Mouse (Mus musculus) inflammation-experienced regulatory T-cells, adult 6 months (primary cell): Measurements from ENCODE around the gene Commd7. TPM values are rescaled to one million over a fixed set of nuclear protein-coding genes. Genes with fewer than 3 reads are reported as not detected.

Source experiments
- ATAC-seq: one replicate; pipeline ENCODE4 v1.8.0; 2017
- polyA plus RNA-seq, 3 experiments: library from polyadenylated mRNA; unstranded; fragments of 100-300 nt; shearing (Covaris generic); gene quantifications; one replicate each; pipeline ENCODE4 v1.2.1; 2017

Commd7 gene
- polyA plus RNA-seq, 3 experiments from 2014 or later = 102 to 138 (median 121) TPM

DNA sequence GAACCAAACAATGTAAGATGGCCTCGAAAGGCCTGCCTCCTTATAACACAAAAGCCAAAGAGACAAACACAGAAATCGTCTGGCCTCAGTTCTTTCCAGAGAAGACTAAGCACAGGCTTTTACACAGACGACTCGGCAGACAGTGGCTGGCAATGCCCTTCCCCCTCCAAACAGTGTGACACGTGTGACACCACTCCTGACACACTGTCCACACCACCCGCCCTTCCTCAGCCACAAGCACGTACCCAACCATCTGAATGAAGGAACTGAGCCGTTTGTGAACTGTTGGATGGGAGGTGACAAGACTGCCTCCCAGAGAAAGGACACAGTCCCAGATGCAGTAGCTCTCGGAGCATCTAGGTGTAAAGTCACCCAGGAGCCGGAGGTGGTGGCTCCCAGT is 13.7 kb downstream of the Commd7 start:
- ATAC-seq = no peak

DNA sequence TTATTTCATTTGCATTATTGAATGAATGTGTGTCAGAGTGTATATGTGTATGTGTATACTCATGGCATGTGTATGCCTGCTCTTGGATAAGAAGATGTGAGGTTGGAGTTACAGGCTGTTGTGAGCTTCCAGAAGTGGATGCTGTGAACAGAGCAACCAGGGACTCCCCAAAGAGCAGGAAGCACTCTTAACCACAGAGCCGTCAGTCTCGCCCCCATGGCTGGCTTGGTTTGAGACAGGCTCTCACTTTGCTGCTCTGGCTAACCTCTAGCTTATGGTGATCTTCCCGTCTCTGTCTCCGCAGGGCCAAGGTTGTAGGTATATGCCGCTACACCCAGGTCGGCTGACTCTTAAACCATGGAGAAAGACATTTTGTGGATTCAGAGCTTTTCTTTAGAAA is 14.1 kb downstream of the Commd7 start:
- ATAC-seq = no peak

DNA sequence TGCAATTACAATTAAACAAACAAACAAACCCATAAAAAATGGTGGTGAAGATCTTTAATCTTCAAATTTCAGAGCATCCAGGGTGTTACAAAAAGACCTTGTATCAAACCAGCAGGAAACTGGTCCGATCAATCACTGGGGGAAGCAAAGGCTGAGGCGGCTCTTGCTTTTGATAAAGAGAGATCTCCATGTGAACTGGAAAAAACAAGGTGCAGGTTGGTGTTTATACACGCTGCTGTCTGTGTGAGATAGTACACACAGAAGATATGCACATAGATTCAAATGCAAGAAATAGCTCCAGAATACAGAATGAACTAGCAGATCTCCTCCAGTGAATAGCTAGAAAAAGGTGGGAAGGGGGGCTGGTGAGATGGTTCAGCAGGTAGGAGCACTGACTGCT is 15.7 kb downstream of the Commd7 start:
- ATAC-seq = no peak

DNA sequence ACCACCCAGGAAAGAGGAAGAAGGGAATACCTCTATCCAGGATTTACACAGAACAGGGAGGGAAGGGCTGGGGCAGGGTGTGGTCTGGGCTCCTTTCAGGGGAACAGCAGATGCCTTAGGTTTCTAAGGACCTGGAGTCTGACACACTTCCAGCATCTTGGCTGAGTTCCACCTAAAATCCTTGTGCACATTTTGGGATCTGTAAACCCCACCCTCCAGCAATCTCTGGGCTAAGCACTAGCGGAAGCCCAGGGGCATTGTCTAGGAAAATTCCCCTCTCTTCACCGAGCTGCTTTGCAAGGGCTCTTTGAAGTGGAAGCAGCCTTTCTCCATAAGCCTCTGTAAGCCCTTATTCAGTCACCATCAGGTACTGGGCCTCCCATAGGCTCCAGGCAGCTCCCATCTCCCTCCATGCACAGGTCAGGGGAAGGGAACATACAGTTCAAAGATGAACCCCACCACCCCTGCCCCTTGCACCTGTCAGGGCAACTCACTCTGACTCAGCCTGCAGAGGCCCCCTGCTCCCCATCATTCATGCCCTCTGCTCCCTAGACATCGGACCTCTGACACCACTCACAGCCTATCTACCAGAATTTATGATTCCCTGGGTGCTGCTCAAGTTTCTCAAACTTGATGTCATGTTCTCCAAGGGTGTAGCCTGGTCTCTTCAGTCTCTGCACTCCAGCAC is 19.8 kb downstream of the Commd7 start:
- no peak for ATAC-seq

DNA sequence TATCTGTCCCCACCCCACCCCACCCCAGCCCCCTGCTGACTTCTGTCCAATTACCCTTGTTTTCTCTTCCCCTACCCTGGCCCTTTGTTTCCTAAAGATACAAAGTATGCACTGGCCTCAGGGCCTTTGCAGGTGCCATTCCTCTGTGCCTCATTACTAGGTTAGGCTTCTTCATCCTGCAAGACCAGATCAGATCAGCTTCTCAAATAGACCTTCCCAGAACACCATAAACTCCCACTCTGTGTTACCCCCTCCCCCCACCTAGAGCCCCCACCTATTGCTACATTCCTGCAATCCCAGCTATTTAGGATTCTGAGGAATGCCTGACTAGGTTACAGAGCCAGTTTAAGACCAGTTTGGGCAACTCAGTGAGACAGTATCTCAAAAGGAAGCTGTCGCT is 20.8 kb downstream of the Commd7 start:
- ATAC-seq = no peak

DNA sequence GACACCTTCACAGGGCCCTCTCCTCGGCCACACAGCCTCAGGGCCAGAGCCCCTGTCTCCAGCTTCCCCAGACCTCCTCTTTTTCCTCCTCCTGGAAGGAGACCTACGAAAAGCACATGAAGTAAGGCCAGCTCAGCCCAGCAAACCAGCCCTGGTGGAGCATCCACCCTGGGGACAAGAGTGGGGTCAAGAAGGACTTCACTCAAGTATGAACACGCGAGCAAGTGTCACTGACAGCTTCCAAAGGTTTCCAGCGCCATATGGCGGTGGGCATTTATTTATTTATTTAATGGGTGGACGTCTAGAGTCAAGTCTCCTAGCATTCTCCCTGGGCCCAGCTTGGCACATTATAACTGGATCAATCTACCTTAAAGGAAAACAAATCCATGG is 21.3 kb downstream of the Commd7 start:
- ATAC-seq = no peak

DNA sequence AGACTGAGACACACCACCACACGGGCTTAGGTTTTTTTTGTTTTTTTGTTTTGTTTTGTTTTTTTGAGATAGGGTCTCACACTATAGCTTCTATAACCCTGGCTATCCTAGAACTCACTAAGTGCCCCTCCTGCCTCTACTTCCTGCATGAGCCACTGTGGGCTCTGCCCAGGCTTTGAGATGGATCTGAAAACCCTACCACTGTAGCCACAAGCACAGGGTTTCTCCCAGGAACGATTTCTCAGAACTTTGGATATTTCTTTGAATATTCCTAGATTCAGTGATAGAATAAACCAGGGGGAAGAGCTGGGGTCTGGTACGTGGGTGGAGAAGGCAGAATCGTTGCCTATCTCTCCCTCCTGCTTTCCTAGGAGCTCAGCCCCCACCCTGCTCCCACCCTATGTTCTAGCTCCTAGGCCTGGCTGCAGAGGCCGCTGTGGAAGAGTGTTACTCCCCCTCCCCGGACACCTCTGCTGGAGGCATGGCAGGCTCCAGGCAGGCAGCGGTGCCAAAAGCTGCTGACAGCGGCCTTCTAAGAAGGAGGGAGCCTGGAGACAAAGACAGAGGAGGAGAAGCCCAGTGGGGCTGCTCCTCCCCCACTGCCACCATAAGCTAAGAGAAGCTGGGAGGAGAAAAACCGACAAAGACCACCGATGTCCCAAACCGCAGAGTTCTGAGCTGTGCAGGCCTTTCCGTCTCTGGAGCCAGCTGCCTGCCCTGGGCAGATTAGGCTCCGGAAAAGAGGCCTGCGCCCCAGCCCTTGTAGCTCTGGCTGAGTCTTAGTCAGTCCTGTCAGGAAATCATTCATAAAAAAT is 21.9 kb downstream of the Commd7 start:
- ATAC-seq = no peak

DNA sequence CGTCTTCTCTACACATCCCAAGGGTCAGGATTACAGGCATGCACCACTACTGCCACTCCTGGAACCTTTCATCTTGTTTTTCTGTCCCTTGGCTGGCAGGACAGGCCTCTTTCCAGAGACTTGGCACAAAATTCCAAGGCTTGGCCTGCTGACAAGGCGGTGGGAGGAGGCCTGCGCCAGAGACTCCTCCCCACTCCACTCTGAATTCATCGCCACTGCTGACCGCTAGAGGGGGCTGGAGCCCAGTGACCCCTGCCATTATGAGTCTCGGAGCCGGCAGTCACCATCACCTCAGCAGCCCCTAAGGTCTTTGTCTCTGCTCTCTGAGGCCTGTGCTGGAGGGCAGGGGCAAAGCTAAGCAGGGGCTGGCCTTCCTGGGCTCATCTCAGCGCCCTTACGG is 23.0 kb downstream of the Commd7 start:
- ATAC-seq = peak; percentile 85

DNA sequence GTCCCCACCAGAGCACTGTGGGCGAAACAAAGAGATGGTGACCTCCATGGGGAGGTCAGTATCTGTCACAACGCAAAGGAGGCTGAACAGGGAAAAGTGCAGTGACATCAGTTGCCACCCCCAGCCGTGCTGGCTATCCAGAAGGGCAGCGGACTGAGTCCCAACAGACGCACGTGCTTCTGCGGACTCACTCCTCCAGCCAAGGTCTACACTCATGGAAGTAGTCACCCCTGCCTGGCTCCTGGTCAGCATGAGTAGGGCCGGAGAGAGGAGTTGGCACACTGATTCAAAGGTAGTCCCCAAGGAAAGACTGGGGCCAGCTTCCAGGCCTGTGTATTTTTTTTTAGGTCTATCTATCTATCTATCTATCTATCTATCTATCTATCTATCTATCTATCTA is 23.5 kb downstream of the Commd7 start:
- ATAC-seq = no peak

DNA sequence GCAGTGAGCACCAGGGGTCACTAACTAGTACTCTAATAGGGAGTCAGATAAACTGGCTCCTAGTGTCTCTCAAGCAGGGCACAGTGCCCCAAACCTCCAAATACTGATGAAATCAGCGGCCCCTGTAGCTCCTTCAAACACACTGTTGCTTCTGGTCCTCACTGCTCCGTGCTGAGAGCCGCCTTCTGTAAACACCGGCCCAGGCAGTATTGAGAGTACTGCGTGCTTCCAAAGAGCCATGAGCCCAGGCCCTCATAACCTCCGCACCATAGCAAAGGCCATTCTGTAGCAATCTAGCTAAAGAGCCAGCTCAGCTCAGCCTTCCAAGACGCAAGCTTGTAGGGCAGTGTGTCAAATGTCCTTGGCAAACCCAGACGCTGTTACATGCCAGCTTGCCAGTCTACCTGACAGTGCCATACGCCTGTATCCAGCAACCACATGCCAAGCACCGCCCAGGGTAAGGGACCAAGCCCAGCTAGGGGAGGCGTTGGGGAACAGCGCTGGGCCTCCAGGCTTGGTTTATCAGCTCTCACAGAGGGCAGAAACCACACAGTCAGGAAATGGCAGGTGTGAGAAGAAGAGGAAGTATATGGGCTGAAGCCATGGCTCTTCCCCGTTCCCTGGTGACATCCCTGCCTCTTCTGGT is 24.6 kb downstream of the Commd7 start:
- ATAC-seq = no peak

DNA sequence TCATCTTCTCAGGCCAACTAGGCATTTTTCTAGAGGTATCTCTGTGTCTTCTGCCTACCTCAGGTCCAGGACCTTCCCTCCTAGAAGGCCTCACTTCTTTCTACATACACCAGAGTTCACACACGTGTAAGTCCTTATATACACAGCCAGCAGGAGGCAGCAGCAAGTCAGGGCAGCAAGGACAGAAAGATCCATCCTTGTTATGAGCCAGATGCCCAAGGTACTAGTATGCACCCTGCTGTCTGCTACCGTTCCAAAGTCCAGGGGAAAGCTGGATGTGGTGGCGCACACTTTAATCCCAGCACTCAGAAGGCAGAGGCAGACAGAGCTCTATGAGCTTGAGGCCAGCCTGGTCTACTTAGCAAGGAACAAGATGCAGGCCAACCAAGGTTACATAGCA is 26.2 kb downstream of the Commd7 start:
- no peak for ATAC-seq

DNA sequence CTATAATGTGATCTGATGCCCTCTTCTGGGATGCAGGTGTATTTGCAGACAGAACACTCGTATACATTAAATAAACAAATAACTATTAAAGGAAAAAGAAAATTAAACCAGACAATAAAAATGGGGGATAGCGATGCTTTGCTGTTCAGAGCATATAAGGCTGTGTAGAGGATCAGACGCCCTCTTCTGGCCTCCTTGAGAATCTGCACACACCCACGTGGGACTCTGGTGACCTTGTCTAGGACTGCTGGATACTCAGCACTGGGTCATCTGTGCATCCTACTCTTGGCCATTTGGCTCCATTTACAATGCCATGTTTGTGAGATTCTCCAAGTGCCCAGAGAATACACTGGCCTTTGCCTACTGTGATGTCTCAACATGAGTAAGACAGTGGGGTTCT is 28.9 kb downstream of the Commd7 start:
- no peak for ATAC-seq

DNA sequence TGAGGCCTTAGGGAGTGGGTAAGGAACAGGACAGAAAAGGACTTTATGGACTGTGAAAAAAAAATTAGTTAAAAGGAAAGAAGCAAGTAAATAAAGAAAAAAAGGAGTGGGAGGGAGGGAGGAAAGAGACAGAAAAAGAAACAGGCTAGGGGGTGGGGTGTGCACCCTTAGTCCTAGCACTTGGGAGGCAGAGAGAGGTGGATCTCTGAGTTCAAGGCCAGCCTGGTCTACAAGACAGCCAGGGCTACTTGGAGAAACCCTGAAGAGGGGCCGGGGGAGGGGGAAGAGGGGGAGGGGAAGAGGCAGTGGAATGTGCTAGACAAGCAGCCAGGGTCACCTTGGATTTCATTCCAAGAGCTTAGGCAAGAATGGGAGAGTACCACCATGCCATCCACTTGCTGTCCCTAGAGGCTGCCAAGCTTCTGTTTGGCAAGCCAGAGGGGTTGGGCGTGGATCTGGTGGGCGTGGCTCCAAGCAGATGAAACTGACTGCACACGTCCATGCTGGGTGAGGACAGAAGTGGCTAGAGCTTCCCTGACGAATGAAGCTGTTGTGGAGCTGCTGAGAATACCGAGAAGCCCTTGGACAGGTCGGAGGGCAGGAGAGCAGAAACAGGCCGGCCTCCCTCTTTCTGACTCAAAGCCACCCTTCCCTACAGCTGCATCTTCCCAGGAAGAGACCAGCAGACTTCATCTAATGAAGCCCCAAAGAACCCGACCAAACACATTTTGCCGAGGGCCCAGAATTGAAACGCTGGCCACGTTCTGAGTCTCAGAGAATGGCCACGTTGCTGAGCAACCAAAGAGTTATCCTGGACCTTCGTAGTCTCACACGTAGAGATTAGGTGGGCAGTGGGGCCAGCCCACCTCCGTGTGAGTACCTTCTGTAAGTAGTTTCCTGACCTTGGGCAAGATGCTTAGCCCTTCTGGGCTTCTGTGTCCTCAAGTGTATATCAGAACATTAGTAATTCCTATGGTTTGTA is 31.6 kb downstream of the Commd7 start:
- no peak for ATAC-seq

DNA sequence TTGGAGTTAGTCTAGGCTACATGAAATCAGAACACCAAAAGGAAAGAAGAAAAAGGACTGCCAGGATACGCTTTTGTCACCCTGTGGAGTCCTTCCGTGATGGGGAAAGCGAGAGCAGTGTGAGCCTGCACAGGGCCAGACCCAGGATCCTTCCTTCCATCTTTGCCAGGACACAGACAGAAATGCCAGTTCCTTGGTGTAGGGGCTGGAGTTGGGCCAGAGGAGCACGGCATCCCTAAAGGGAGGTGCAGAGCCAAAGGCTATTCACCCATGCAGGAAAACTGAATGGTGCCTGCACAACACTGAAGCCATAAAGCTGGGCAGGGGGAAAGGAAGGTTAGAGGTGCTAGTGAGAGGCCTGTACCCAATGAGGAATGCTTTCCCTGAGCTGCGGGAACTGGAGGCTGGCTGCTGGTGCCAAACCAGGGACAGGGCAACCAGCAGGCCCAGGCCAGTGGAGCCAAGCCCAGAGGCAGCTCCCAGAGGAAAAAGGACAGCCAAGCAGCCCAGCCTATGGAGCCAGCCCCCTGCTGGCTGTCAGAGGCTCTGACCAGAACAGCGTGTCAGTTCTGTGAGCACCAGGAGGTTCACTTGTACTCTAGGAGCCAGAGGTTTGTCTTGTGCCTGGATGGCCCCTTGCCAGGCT is 32.4 kb downstream of the Commd7 start:
- no peak for ATAC-seq

DNA sequence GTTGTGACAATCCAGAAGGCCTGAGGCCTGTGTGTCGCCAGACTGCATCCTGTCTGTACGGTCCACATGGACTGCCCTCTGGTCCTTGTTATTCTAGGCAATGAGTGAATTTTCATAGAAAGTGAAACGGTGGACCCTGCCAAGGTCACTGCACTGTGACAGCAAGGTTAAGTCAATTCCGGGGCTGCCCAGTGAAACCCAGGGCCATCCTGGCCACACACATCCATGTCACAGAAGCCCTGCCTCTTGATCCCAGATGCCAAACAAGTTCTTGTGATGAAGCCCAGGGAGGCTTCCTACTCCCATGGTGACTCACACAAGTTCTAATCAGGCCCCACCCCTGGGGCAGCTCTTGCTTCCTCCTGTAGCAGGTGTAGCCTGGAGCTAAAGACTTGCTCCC is 35.0 kb downstream of the Commd7 start:
- ATAC-seq = no peak

DNA sequence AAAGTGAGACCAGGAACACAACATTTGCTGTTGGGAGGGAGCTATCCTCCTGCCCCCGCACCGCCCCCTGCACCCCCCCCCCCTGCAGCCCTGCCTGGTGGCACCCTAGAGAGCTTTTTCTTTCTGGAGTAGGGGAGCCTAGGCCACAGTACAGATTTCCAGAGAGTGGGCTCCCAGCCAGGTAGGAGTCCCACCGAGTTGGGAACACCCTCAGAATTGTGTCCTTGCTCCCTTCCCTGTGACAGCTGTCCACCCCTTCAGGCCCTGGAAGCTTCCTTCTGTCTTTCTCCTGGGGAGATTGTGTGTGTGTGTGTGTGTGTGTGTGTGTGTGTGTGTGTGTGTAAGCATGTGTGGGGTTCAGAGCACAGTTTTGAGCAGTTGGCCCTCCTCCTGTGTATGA is 35.6 kb downstream of the Commd7 start:
- ATAC-seq = no peak

DNA sequence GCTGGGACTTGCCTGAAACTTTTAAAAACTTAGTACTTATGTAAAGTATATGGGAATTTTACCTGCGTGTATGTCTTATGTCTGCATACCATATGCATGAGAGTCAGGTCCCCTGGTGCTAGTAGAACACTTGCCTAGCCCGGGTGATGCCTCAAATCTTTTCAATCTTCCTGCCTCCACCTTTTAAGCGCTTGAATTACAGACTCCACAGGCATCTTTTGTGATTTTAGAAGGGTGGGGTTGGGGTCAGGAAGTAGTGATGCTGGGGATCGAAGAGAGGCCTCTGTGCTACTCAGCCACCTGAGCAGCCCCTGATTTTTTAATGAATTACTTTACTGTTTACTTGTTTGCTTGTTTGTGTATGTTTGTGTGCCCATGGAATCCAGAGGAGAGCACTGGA is 37.6 kb downstream of the Commd7 start:
- no peak for ATAC-seq

DNA sequence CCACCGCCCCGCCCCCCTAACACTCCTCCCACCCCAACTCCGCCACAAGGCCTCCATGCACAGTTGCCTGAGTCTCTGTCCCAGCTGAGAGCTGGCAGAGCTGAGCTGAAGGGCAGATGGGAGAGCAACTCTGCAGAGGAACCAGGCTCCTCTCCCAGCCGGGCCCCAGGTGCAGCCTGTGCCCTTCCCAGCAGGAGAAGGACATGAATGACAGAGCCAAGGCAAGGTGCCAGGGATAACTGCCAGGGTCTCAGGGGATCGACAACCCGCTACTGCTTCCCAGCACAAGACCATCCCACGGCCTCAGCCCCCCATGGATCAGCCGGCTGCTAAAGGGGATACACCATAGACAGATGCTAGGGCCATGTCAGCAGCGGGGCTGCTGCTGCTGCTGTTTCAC is 39.4 kb downstream of the Commd7 start:
- no peak for ATAC-seq

DNA sequence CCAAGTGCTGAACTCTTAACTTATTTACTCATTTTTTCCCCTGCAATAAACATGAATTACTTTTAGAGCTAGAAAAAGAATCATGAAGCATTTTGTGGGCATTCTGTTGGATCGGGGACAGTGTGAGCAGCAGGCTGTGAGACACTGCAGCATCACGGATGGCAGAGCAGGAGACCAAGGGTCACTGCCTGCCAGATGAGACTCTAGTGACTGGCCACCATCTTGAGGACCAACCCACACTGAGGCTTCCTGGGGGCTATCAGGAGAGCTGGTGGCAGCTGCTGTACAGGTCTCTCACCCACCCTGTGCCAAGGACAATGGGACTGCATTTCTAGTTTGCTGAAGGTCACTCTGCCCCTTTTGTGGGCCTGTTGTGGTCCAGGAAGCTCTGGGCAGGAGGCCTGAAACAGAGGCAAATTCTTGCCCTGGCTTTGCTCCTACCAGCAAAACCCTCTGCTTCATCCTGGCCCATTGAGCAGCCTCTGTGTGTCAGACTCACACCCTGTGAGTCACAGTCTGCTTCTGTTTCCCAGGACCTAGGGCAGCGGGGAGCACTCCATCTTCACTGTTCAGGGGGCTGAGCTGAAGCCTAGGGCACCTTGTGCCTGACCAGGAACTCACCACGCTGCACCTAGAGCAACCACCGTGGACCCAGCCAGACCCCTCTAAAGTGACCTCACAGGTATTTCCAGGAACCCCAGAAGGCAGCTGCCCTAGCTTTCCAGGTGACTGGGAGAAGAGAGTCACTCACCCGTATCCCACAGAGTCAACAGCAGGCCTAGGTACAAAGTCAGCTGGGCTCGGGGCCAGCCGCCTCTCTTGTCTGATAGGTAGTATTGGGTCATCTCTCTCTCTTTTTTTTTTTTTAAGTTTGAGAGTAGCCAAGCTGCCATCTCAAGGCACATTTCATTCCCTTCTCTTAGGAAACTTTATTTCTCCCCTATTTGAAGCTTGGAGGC is 40.2 kb downstream of the Commd7 start:
- ATAC-seq = no peak

DNA sequence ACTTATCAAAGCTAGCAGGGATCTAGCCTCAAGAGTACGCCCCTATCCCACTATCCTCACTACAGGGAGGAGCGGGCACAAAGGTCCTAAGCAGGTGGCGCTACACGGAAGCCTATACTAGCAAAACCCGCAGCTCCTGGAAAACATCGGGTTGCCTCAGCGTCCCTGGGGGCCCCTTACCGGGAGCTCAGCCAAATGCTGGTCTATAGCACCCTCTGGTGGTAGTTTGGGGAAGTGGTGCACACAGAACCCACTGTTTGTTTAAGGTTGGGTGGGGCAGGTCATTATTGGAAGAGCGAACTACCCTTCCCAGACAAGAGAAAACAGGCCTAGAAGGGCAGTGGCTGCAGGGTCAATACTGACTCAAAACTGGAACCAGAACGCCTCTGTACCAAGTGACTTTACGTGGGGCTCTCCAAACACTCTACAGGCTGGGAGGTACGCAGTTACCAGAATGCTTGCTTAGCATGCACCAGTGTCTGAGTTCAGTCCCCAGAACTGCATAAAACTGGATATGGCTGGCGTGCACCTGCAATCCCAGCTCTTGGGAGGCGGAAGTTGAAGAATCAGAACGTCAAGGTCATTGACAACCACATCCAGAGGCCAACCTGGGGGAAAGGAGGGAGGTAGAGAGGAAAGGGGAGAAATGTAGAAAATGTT is 45.9 kb downstream of the Commd7 start:
- ATAC-seq = peak; percentile 80
